22 mouse cellular contexts compared by ENCODE assay signal in genomic region chr7:122206121-122206520, GRCm38 (mm10). TPM values are rescaled to one million over a fixed set of nuclear protein-coding genes. Genes with fewer than 3 reads are reported as not detected.
"Had no signal": no experiment of that assay in that cellular context is flagged by ENCODE, and none has a peak within 500 bp of the region (broad histone marks: within the 10 kb centered on the region; RNA-seq: fewer than 3 reads in every experiment).

No protein-coding gene starts in this region.

- H3K27ac ChIP-seq: limb, embryonic 10.5 days; limb, embryonic 13.5 days; liver, embryonic 13.5 days; midbrain, embryonic 13.5 days; stomach, postnatal 0 days had no signal

- H3K36me3 ChIP-seq: limb, embryonic 10.5 days; limb, embryonic 13.5 days; liver, embryonic 13.5 days; midbrain, embryonic 13.5 days had no signal

- DNase-seq: kidney, adult 18-20 months; kidney, adult 9 months; kidney, postnatal 14 days; kidney, postnatal 4 days; layer of hippocampus, adult 9-11 months; liver; liver, embryonic 13.5 days; lung, embryonic 14.5 days; thymus, adult 2 months; thymus, postnatal 14 days had no signal

- H3K9ac ChIP-seq: limb, embryonic 13.5 days; liver, embryonic 13.5 days; lung, embryonic 14.5 days; midbrain, embryonic 13.5 days had no signal

- H3K27me3 ChIP-seq: limb, embryonic 13.5 days; liver, embryonic 13.5 days; midbrain, embryonic 13.5 days had no signal

- H3K4me2 ChIP-seq: limb, embryonic 13.5 days; liver, embryonic 13.5 days; lung, embryonic 14.5 days; midbrain, embryonic 13.5 days had no signal

- H3K4me3 ChIP-seq: limb, embryonic 10.5 days; limb, embryonic 13.5 days; liver, embryonic 13.5 days; midbrain, embryonic 13.5 days; myocyte had no signal

- H3K4me1 ChIP-seq: limb, embryonic 10.5 days; limb, embryonic 13.5 days; liver, embryonic 13.5 days; midbrain, embryonic 13.5 days had no signal

- H3K9me3 ChIP-seq: limb, embryonic 10.5 days; limb, embryonic 13.5 days; liver, embryonic 13.5 days; midbrain, embryonic 13.5 days had no signal

- ATAC-seq: intestine, embryonic 16.5 days; lung, postnatal 0 days; midbrain, embryonic 13.5 days; midbrain, embryonic 16.5 days had no signal

RNA-seq across cellular contexts. Expression of gene Chp2, which starts 13.2 kb away (rescaled TPM):
- total RNA-seq: monocyte, adult 5-6 weeks had no signal
- polyA plus RNA-seq: limb, embryonic 10.5 days; limb, embryonic 13.5 days; myocyte; neural tube, embryonic 11.5 days; stomach, embryonic 14.5 days had no signal

RNA-seq across cellular contexts. Expression of gene Ern2, which starts 20.1 kb away (rescaled TPM):
- total RNA-seq: monocyte, adult 5-6 weeks had no signal
- polyA plus RNA-seq: limb, embryonic 10.5 days; liver, embryonic 13.5 days; liver, embryonic 16.5 days; lung, embryonic 14.5 days; myocyte had no signal

RNA-seq across cellular contexts. Expression of gene Plk1, which starts 46.9 kb away (rescaled TPM):
- total RNA-seq: monocyte, adult 5-6 weeks had no signal
